Mouse (Mus musculus): ENCODE results near the gene Tut1. TPM values are rescaled to one million over a fixed set of nuclear protein-coding genes. Genes with fewer than 3 reads are reported as not detected.
"Not testable (repeated sequence)": the region's sequence is repeated elsewhere in the genome, so short reads cannot be mapped to it uniquely, and the experiment has no call there.

Tut1 gene
- polyA plus RNA-seq, 3 experiments from 2014 or later, result 17.6 to 38.3 (median 35.3) TPM

DNA sequence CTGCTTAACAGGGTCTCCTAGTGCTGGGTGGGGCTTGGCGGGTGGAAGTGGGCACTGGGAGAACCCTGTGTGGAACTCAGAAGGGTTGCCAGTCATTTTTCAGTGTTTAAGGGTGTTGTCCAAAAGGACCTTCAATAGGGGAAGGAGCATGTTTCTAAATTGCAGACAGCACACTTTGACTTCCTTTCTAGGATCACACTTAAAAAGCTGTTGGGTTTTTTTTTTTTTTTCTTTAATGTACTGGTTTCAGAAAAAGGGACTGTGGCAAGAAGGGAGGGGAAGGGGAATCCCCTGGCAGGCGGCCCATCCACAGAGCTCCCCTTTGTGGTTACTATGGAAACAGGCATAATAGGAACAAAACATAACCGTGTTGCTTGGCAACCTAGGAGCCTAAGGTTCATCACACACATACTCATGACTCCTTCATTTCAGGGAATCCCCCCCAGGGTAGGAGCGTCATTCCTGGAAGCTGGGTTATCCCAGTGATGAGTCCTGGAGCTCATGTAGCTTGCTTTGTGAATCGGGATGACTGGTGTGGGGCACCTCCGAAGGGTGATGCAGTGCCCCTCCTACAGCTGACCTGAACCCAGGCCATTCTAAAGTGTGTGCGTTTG is 30.7 kb downstream of the Tut1 start:
- peak; percentile 90 for ATAC-seq

DNA sequence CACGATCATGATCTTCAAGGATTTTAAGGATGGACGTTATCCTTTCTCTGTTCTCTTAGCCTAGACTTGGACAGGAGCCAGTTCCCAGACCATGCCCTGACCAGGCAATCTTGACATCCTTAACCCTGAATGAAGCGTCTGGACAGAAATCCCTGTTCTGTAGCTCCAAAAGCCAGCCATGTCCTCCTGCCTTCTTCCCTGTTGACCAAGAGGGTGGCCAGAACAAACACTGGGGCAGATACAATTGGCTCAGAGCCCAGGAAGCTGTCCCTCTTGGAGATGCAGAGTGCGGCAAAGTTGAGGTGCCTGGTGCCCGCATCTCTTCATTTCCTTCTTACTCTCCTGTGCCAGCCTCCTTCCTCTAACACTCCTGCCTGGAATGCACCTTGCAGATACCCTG is 32.2 kb downstream of the Tut1 start:
- ATAC-seq, result no peak

DNA sequence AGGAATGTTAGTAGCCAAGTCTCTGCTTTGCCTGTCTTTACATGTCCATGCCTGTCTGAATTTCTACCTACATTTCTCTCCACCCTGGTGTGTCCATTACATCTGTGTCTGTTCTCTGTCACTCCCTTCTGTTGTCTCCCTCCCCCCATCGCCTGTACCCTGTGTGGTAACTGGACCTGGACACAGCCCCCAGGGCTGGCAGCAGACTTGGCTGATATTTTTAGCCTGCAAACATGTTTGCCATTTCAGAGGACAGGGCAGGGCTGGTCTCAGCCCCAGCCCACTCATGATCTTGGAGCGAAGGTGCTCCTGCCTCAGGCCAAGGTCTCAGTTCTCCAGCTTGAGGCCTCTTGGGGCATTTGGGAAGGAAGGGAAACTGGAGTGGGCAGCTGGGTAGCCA is 34.2 kb downstream of the Tut1 start:
- ATAC-seq, result no peak

DNA sequence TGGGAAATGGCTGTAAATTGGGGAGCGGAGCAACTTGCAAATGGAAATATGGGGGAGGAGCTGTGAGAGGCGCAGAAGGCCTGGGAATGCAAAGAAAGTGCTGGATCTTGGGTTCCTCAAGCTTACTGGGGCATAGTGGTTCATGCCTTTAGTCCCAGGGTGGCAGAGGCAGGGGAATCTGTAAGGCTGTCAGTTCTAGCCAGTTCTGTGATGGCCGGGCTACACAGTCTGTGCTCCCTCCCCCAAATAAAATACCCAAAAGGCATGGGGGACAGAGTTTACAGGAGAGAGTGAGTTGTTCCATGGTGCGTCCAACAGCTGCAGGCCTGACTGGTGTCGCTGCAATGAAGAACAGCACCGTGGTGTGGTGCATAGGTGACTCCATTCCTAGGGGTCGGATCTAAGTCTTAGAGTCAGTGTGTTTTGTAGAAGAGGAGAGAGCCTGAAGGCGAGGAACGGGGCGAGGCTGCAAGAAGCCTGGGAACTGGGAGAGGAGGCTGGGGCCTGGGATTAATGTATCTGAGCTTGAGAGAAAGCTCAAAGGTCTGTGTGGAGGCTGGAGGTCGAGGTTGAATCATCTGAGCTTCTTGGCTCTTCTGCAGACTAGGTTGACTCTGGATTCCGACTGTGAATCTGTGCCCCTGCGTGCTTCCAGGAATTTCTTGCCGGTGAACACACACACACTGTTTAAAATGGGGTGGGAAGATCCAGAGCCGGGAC is 34.9 kb downstream of the Tut1 start:
- no peak for ATAC-seq

DNA sequence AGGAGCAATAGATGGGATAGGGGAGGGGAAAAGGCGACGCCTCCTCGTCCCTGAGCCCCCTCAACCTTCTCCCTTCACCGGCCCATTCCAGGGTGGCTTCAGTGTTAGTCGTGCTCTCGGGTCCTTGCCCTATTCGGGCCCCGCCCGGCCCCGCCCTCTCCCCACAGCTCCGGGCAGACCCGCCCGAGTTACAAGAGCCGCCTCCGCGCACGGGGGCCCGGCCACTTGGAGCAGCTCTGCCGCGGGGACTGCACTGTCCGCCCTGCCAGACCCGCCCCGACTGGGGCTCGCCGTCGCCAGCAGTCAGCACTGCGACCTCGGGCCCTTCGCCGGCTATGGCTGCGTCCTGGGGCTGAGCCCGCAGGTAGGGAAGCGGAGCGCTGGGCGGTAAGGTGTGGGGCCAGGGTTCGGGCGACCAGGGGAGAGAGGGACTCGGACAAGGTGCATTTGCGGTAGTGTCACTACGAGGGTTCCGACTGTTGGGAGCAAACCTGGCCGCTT is 35.5 kb downstream of the Tut1 start, which contains the start of gene Ahnak:
Gene Ahnak (plus strand): TSS at position 219 of the 501 bp plus-strand sequence.
- ATAC-seq, result no peak

DNA sequence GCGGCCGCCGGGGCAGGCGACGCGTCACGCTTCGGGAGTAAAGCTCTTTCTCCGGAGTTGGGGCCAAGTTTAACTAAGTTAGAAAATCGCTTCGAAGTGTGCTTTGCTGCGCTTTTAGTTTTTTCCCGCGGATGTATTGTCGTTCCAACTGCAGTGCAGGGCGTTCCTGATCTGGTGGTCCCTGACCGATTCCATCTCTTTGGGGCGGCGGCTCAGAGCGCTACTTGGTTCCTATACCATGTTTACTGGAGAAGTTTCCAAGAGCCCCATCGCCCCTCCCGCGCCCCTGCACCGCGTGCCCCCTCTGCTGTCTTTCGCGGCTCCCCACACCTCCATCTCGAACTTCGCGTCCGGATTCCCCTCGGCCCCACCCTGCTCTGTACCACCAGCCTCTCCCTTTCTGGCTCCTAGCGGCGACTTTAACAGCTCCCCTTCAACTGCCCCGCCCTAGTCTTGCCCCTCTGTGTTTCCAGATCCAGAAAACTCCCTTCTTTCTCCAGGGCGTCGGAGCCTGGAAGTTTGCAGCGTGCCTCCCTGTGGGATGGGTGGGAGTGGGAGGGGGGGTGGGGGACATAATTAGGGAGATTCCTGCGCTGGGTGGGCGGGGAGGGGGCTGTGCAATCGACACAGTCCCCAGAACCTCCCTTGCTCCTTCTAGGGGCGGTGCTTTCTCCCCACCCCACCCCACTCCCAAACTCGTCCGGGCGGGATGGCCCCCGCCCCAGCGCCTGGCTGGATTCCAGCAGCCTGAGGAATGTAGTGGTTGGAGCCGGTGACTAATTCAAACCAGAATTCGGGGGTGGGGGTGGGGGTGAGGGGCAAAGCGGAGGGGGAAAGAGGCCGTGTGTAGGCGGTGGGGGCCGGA is 36.2 kb downstream of the Tut1 start:
- ATAC-seq, result peak; percentile 50

DNA sequence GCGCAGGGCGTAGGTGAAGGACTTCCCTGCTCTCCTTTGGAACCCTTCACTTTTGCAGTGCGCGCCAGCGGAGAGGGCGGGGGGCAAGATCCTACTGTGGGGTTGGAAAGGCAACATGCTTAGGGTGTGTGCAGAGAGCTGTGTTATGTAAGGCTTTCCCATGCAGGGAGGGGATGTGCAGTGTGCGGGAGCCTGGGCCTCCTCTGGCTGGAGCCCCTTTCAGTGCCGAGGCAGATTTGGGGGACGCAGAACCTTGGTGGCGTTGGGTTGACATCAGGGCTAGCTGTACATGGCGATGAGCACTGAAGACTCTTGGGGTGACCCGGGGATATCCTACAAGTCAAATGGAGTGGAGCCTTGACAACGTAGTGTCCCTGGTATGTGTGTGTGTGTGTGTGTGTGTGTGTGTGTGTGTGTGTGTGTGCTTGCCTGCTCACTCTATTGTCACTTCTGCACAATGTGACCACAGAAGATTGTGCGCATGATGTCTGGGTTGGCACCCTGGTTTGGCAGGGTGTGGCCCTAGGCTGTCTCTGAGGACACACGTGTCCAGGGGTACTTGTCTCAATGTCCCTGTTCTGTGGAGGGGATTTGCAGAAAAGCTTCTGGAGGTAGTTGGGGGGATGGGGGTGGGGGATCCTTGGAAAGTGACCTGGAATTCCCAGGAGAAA is 36.9 kb downstream of the Tut1 start:
- peak; percentile 29 for ATAC-seq

DNA sequence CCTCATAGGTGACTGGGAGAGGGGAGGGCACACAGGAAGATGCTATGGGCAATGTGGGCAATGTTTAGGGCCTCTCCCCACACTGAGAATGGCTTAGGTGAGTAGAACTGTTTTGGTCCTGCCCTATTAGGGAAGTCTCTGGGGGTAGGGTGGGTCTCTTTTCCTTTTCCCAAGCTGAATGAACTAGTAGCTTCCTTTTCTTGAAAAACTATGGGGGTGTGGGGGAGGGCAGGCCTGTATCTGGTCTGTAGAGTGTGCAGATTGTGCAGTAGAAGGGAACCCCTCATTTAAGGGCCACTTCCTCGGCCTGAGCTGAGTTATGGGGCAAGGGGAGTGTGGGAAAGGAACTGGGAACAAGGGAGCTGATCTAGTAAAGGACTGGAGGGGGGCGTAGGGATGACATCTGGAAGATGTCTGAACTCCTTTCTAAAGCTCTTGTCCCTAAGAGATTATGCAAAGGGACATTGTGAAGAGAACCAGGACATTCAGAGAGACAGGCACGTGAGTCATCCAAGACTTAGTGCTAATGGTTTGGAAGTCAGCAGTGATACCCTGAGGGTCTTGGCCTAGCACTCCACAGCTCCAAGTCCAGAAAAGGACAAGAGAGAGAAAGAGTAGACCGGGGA is 37.7 kb downstream of the Tut1 start:
- ATAC-seq, result no peak

DNA sequence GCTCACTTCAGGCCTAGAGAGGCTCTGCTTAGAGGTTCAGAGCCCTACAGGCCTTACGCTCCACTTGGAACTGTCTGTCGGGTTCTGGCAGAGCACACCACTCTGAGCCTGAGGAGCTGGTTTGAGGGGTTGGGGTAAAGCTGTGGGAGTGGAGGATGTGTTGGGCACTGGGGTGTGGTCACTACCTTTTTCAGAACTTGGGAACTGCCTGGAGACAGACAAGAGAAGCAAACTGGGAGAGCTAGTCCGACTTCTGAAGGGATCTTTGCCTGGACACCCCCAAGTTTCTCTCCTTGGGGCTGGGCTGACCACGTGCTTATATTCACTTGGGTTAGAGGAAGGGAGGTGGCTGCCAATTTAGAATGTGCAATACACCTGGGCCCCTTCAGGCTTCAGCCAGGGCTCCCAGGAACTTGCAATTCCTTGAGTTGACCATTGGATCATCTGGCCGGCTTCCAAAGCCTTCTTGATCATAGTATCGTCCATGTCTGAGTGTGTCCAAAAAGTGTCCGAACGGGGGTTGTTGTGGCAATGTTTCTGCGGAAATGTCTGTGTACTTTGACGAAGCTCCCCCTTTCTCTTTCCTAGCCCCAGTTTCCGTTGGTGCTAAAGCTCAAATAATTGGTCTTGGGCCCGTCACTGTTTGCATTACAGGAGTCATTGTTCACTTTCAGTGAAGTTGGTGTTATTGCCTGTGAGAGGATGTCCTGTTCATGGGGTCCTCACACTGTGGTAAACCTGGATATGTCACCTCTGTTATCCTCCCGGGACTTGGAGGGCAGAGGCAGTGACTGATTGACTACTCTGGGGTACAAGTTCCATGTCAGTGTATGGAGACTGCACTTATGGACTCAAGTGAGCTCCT is 38.5 kb downstream of the Tut1 start:
- no peak for ATAC-seq

DNA sequence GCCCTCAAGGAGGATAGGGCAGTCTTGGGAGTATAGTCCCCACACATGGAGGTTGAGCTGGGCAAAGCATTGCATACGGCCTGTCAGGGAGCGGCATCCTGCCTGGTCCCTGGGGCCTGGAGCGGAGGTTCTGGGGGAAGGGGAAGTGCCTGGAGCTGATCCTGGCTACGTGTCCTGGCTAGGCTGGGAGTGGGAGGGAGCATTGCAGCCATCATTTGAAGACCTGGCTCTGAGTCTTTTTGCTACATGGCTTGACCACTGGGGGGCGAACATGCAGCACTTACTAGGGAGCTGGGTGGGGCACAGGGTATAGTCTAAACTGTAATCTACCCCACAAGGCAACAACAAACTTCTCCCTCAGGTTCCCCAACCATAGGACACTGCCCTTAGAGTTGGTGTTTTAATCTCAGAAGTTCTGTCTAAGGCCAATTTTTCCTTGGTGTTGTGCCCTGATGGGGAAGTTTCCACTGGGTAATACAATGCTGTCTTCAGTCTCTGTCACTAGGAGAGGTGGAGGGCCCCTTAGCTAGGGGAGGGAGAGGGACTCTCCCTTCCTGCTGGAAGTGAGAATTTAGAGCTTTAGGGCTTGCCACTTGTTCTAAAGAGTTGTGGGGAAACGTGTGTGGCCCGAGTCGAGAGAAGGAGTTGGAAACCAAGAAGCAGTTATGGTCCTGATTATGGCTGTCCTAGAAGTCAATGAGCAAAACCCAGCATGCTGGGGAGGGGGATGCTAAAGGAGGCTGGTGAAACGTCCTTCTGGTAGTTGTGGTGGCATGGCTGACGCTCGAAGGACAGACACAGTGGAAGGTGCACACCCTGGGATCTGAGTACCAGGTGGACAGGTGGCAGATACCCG is 39.4 kb downstream of the Tut1 start:
- ATAC-seq, result peak; percentile 29

DNA sequence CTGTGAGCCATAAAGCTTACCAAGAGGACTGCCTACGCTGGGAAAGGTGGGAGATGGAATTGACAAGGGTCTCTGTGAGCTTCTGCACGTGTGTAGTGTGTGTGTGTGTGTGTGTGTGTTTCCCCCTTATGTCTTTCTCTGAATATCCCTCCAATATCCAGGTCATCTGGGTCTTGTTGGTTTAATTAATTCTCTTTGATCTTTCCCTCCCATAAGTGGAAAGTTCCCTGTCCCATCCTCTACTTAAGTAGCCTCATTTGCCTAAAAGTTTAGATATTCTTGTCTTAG is 39.9 kb downstream of the Tut1 start:
- ATAC-seq, result no peak

DNA sequence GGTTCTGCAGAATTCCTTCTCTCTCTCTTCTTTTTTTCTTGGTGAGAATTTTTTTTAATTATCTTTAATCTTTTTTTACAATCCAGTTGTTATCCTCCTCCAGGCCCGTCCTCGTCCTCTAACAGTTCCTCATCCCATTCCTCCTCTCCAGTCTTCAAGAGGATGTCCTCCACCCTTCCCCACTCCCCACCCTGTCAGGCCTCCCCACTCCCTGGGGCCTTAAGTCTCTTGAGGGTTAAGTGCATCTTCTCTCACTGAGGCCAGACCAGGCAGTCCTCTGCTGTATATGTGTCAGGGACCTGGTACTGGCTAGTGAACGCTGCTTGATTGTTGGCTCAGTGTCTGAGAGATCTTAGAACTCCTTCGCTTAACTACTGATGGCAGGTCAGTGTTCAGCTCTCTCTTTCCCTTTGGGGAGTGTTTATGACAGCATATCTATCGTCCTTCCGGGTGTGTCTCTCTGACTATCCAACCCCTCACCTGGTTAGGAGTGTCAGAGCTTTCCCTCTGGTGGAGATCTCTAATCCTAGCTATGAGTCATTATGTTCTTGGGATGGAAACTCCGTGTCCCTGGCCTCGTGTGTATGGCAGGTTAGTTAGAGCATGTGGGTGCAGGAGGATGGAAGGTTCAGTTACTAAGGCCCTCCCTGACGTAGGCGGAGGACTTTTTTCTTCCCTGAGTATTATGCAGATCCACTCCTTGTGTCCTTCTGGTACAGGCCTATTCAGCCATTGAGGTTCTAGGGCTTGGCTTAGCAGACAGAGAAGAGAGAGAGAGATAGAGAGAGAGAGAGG is 41.4 kb downstream of the Tut1 start:
- ATAC-seq, result no peak

DNA sequence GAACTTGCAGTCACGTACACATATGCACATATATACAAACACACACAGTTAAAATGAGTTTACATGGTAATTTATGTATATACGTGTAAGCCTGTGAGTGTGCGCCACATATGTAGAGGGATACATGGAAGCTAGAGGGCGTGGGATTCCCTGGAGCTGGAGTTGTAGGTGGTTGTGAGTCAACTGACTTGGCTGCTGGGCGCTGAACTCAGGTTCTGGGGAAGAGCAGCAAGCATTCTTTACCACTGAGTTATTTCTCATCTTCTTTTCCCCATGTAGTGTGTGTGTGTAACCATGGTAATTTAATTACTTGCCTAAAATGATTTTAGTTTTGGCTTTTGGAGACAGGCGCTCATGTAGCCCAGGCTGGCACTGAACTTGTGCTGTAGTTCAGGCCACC is 43.0 kb downstream of the Tut1 start:
- no peak for ATAC-seq

DNA sequence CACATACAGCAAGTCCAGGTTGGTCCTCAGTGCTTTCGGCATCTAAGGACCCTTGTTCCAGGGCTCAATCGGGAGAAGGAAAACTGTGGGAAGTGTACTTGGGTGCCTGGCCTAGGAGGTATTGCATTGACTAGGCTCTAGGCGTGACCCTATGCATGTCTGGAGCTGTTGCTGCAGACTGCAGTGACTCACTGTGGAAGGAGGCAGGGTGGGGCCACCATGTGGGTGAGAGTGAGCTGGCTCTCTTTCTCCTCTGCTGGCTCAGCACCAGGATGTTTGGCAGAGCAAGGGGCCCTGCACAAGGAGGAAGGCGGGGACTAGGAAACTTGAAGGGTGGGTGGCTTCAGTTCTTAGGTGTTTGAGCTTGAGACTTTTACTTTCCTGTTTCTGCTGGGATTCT is 43.9 kb downstream of the Tut1 start:
- ATAC-seq, result peak; percentile 89

DNA sequence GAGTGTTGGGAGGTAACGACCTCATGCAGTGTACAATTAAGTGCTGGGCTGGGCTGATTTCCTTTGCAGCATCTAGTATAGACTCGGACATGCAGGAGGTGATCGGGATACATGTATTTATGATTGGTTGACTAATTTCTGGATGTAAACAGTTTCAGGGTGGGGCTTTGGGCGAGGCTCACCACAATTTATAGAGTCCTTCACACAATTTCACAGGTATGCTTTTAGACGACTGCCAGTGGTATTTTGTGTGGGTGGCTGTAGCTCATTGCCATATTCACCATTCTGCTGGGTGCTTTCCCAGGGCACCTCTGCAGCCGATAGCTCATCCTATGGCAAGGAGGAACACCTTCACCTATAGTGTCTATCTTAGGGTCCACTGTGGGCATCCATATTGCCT is 44.9 kb downstream of the Tut1 start:
- ATAC-seq, result peak; percentile 21

DNA sequence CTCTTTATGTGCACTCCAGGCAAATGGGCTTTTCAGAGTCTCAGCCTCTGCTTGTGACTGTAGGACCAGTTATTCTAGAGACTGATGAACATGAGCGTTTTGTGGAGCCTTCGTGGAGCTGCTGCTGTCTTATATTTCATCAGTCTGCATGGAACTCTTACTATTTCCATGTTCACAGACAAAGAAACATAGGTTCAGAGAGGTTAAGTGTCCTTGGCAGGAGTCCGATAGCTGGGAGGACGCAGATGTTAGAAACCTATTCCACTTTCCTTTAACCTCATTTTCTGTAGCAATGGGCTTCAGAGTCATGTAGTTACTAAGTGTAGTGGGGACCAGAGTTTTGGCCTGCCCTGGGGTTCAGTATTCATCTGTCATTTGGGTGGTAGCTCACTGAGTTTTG is 45.6 kb downstream of the Tut1 start:
- no peak for ATAC-seq

DNA sequence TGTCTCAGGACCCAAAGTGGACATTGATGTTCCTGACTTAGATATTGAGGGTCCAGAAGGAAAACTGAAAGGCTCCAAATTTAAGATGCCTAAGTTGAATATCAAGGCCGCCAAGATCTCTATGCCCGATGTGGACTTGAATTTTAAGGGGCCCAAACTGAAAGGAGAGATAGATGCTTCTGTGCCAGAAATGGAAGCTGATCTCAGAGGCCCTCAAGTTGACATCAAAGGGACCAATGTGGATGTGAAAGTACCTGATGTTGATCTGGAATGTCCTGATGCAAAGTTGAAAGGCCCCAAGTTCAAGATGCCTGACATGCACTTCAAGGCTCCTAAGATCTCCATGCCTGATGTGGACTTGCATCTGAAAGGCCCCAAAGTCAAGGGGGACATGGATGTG is 53.3 kb downstream of the Tut1 start:
- ATAC-seq, result not testable (repeated sequence)
